Mouse (Mus musculus) kidney, postnatal 0 days (tissue): ENCODE data around the gene Mchr1. TPM values are rescaled to one million over a fixed set of nuclear protein-coding genes. Genes with fewer than 3 reads are reported as not detected.
A peak's percentile ranks its signal among the peaks of the same experiment; 100 is the strongest.

ENCODE experiments used
- ATAC-seq: fragments of 200-750 bp; cut with Nextera tagmentation; replicated peaks from 2 replicates; pipeline ENCODE4 v1.8.0; 2017; ENCODE audit warnings: low read depth, moderate number of reproducible peaks, moderate TSS enrichment, moderate library complexity; ENCODE audit not compliant: low FRiP score
- DNase-seq: peaks from one replicate; pipeline ENCODE4 v3.0.0-alpha.2; 2016; ENCODE audit warnings: low spot score
- H3K27ac ChIP-seq: fragments of 300-500 bp; sonication (generic); 2 replicates; pipeline ENCODE4 v1.5.1; 2014; ENCODE audit warnings: mild to moderate bottlenecking
- H3K27me3 ChIP-seq: fragments of 300-500 bp; sonication (generic); 2 replicates; pipeline ENCODE4 v1.6.1; 2014; ENCODE audit warnings: low read length, mixed read lengths; ENCODE audit not compliant: insufficient read depth
- H3K36me3 ChIP-seq: fragments of 300-500 bp; sonication (generic); 2 replicates; pipeline ENCODE4 v1.6.1; 2014; ENCODE audit warnings: low read length, mixed read lengths; ENCODE audit not compliant: insufficient read depth
- H3K4me1 ChIP-seq: fragments of 300-500 bp; sonication (generic); replicated peaks from 2 replicates; pipeline ENCODE4 v1.6.1; 2014; ENCODE audit warnings: antibody characterized with exemption, low read length, mixed read lengths; ENCODE audit not compliant: insufficient read depth
- H3K4me2 ChIP-seq: fragments of 300-500 bp; sonication (generic); 2 replicates; pipeline ENCODE4 v1.6.1; 2014; ENCODE audit warnings: mild to moderate bottlenecking, low read length, moderate library complexity, mixed read lengths
- H3K4me3 ChIP-seq: fragments of 300-500 bp; sonication (generic); replicated peaks from 2 replicates; pipeline ENCODE4 v1.5.1; 2014; ENCODE audit warnings: low read depth, low read length
- H3K9ac ChIP-seq: fragments of 300-500 bp; sonication (generic); 2 replicates; pipeline ENCODE4 v1.6.1; 2014; ENCODE audit warnings: low read depth, low read length
- H3K9me3 ChIP-seq: fragments of 300-500 bp; sonication (generic); replicated peaks from 2 replicates; pipeline ENCODE4 v1.6.1; 2016; ENCODE audit warnings: low read length, inconsistent platforms, mixed read lengths
- CTCF ChIP-seq: IDR thresholded peaks from 2 replicates; pipeline ENCODE4 v1.5.1; 2016; ENCODE audit warnings: antibody characterized with exemption, low read depth, mild to moderate bottlenecking, moderate library complexity
- WGBS: fragments of 180-500 bp; shearing (Covaris S2); extraction: QIAGEN DNeasy Blood & Tissue Kit; methylation state at CpG from one replicate; pipeline ENCODE4 v1.1.7; 2014; 5-methylcytosine and 5-hydroxymethylcytosine counted together
- polyA plus RNA-seq: library from polyadenylated mRNA; unstranded; fragments of >200 nt; fragmentation: Nextera tagmentation; extraction: Ambion mirVana; gene quantifications from 2 replicates; pipeline ENCODE4 v1.2.1, GENCODE M21; 2015

The Mchr1 gene
- polyA plus RNA-seq, 1 experiment from 2014 or later, result 0.78 TPM

DNA sequence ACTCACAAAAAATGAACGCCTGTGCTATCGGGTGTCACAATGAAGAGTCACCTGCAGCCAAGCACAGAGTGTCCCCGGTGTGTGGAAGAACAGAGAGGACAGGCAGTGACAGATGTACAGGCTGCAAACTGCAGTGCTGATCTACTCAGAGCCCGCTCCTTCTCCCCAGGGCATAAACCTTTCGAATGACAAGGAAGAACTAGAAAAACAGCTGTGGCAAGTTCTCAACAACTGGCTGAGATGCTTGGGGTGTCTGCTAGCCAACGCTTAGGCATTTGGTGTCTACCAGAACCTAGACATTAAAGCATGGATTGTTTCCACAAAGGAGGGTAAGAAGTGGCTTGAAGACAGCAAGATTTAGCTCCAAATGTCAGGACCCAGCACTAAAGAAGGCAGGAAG lies 9.6 kb upstream of the Mchr1 start:
- Histone ChIP-seq H3K4me1 (no peaks in the 10 kb centered on the region), H3K9ac (no peak overlapping the region), H3K36me3 (no peaks in the 10 kb centered on the region), H3K4me3 (no peak overlapping the region), H3K9me3 (no peaks in the 10 kb centered on the region), H3K27ac (no peak overlapping the region), H3K27me3 (no peaks in the 10 kb centered on the region), H3K4me2 (no peak overlapping the region)
- 61% methylated on average over 6 of the region's 6 CpGs for WGBS
- ATAC-seq (no peak), DNase-seq (no peak)
- no peak for TF ChIP-seq CTCF

- Histone ChIP-seq H3K4me2 (no peak overlapping the region), H3K9me3 (no peaks in the 10 kb centered on the region), H3K9ac (no peak overlapping the region), H3K36me3 (no peaks in the 10 kb centered on the region), H3K27ac (no peak overlapping the region), H3K4me1 (no peaks in the 10 kb centered on the region), H3K27me3 (no peaks in the 10 kb centered on the region), H3K4me3 (no peak overlapping the region)
- no peak for TF ChIP-seq CTCF
- DNase-seq (no peak), ATAC-seq (no peak)
- 76% methylated on average over 4 of the region's 4 CpGs for WGBS
Observed at GRCm38 (mm10) chr15:81226796-81227195, 8.5 kb upstream of the Mchr1 start.

- Histone ChIP-seq H3K9ac (no peak overlapping the region), H3K9me3 (no peaks in the 10 kb centered on the region), H3K4me3 (no peak overlapping the region), H3K27ac (no peak overlapping the region), H3K4me1 (no peaks in the 10 kb centered on the region), H3K4me2 (no peak overlapping the region), H3K27me3 (no peaks in the 10 kb centered on the region), H3K36me3 (no peaks in the 10 kb centered on the region)
- TF ChIP-seq CTCF, result no peak
- WGBS, result 85% methylated on average over 3 of the region's 3 CpGs
- ATAC-seq (no peak), DNase-seq (no peak)
Observed at GRCm38 (mm10) chr15:81227275-81227674, 8.0 kb upstream of the Mchr1 start.

GRCm38 (mm10) chr15:81228258-81228657 lies 7.0 kb upstream of the Mchr1 start:
- DNase-seq (no peak), ATAC-seq (no peak)
- Histone ChIP-seq H3K27me3 (no peaks in the 10 kb centered on the region), H3K9ac (no peak overlapping the region), H3K27ac (no peak overlapping the region), H3K4me2 (no peak overlapping the region), H3K4me3 (no peak overlapping the region), H3K4me1 (no peaks in the 10 kb centered on the region), H3K9me3 (no peaks in the 10 kb centered on the region), H3K36me3 (no peaks in the 10 kb centered on the region)
- TF ChIP-seq CTCF, result no peak
- 93% methylated on average over 3 of the region's 3 CpGs for WGBS

DNA sequence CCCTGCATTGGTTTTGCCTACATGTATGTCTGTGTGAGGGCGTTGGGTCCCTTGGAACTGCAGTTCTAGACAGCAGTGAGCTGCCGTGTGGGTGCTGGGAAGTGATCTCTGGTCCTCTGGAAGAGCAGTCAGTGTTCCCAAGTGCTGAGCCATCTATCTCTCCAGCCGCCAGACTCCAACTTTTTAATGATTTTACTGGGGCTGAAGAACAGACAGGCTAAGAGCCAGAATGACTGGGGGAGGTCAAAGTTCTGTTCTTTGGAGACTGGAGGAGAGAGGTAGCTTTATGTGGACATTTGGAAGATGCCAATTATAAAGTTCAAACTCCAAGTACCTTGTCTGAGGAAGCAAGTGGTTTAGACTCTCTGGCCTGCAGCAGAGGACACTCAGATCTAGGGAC lies 5.5 kb upstream of the Mchr1 start:
- no peak for TF ChIP-seq CTCF
- no peaks in the 10 kb centered on the region for H3K27me3 ChIP-seq
- no peaks in the 10 kb centered on the region for H3K9me3 ChIP-seq
- no peak for DNase-seq
- no peak overlapping the region for H3K9ac ChIP-seq
- H3K27ac ChIP-seq, result no peak overlapping the region
- no peak overlapping the region for H3K4me3 ChIP-seq
- no peaks in the 10 kb centered on the region for H3K36me3 ChIP-seq
- no peak for ATAC-seq
- no peak overlapping the region for H3K4me2 ChIP-seq
- H3K4me1 ChIP-seq, result no peaks in the 10 kb centered on the region
- 57% methylated on average over 3 of the region's 3 CpGs for WGBS

- no peak overlapping the region for H3K27ac ChIP-seq
- H3K9me3 ChIP-seq, result no peaks in the 10 kb centered on the region
- no peak for TF ChIP-seq CTCF
- WGBS, result 74% methylated on average over 7 of the region's 7 CpGs
- no peaks in the 10 kb centered on the region for H3K27me3 ChIP-seq
- H3K4me3 ChIP-seq, result no peak overlapping the region
- H3K4me2 ChIP-seq, result no peak overlapping the region
- no peak for DNase-seq
- no peak for ATAC-seq
- no peak overlapping the region for H3K9ac ChIP-seq
- 0 out of 2 replicates have a peak, but pooled peaks cover 4% of the 10 kb centered on the region for H3K4me1 ChIP-seq
- no peaks in the 10 kb centered on the region for H3K36me3 ChIP-seq
Observed at GRCm38 (mm10) chr15:81231325-81231724, 4.0 kb upstream of the Mchr1 start.

GRCm38 (mm10) chr15:81236062-81236461 lies 763 bp downstream of the Mchr1 start:
- Histone ChIP-seq H3K36me3 (no peaks in the 10 kb centered on the region), H3K9ac (no peak overlapping the region), H3K4me3 (peak overlapping the region; percentile 20), H3K4me2 (peak overlapping the region; percentile 57), H3K27me3 (no peaks in the 10 kb centered on the region), H3K4me1 (0 out of 2 replicates have a peak, but pooled peaks cover 4% of the 10 kb centered on the region), H3K27ac (no peak overlapping the region), H3K9me3 (no peaks in the 10 kb centered on the region)
- ATAC-seq (no peak), DNase-seq (no peak)
- 6% methylated on average over 8 of the region's 8 CpGs for WGBS
- no peak for TF ChIP-seq CTCF
